In the genomic region with DNA sequence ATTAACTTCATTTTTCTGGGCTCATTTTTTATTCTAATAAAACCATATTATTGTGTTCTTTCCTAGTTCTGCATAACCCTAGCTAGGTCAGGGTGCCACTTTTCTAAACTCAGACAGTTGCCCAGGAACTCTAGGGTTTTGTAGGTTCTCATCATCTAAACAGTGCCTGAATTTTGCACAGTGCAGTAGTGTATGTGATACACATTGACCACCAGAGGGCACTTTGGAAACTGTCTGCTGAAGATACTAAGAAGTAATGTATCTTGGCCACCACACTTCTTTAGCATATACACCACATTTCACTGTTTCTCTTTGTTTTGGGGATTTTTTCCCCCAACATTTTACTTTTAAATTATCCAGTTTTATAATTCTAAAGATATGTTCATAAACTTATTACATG, we compare ENCODE assay signal across 8 mouse cellular contexts. TPM values are rescaled to one million over a fixed set of nuclear protein-coding genes. Genes with fewer than 3 reads are reported as not detected.
DNase-seq lines count a peak whose midpoint lies in the region; ATAC-seq and TF ChIP-seq lines count a peak whose summit lies in the region.

No protein-coding gene starts in this region.

- no peak for DNase-seq in heart, adult 2 months
- no peak for DNase-seq in heart, adult 9 months (ENCODE audit: low spot score in 2 of 2)
- DNase-seq in CD4-positive, CD25-positive, alpha-beta regulatory T cell, adult 2 months (ENCODE audit: low read depth, low spot score): peak; percentile 74
- DNase-seq in lung, postnatal 25 days (ENCODE audit: low spot score): peak; percentile 35
- DNase-seq in adrenal gland, postnatal 4 days (ENCODE audit: low spot score in 2 of 2): no peak
- no peak for DNase-seq in Muller cell, postnatal 12 days (ENCODE audit: inconsistent ontology term)
- DNase-seq in urinary bladder, postnatal 36 days (ENCODE audit: low spot score in 2 of 2): no peak

- H3K27ac ChIP-seq in heart, adult 2 months: no peak overlapping the region

- H3K4me1 ChIP-seq in heart, adult 2 months (ENCODE audit: control insufficient read depth, insufficient read depth, low read length): no peaks in the 10 kb centered on the region

- ATAC-seq in erythroblast, adult 5-6 weeks (replicated peaks; ENCODE audit: low FRiP score, poor library complexity, severe bottlenecking): peak; percentile 81

- H3K4me3 ChIP-seq in heart, adult 2 months: no peak overlapping the region

- no peaks in the 10 kb centered on the region for H3K79me2 ChIP-seq in heart, adult 2 months (replicated peaks; ENCODE audit: control insufficient read depth, insufficient read depth, low read length)

- TF ChIP-seq POLR2A in heart, adult 2 months (IDR thresholded peaks at IDR 0.05; ENCODE audit: insufficient read depth, low read depth, low read length): no peak

- no peaks in the 10 kb centered on the region for H3K36me3 ChIP-seq in heart, adult 2 months (ENCODE audit: control insufficient read depth, insufficient read depth, low read length)

- H3K9ac ChIP-seq in heart, adult 2 months (ENCODE audit: low read depth, low read length): no peak overlapping the region

- H3K27me3 ChIP-seq in heart, adult 2 months (ENCODE audit: control insufficient read depth, insufficient read depth, low read length): no peaks in the 10 kb centered on the region

- intact Hi-C loops in heart, adult 2 months (cut with DNase I): no loop called here

- no peak for TF ChIP-seq EP300 in heart, adult 2 months (IDR thresholded peaks at IDR 0.05; ENCODE audit: insufficient read depth, low read depth, low read length)

- TF ChIP-seq CTCF in heart, adult 2 months (IDR thresholded peaks at IDR 0.05): peak; percentile 85

RNA-seq across cellular contexts. Expression of gene 2610301B20Rik, which starts 22.6 kb away (rescaled TPM):
- total RNA-seq in heart, adult 2 months (2021): 1 to 10 TPM; 5.1 to 7.4 TPM
- polyA plus RNA-seq in heart, adult 2 months (2012; rRNA removed): 5.0 and 10.5 TPM in 2 replicates
- total RNA-seq in erythroblast, adult 5-6 weeks (2015; ENCODE audit: low replicate concordance): 5.6 and 19.8 TPM in 2 replicates
- 0.56 and 3.4 TPM in 2 replicates for total RNA-seq in erythroblast, adult 5-6 weeks (2017; ENCODE audit: low replicate concordance)
- total RNA-seq in adrenal gland, postnatal 4 days (2021): 10 to 100 TPM; 21.5 to 24.5 TPM

Comparison
In these comparisons a context has a peak if more than half of its experiments do, and no peak if none do; other contexts are left out.
1. DNase-seq: peak in CD4-positive, CD25-positive, alpha-beta regulatory T cell, adult 2 months (single experiment) and lung, postnatal 25 days (single experiment); none in heart, adult 2 months (0 of 2), heart, adult 9 months (0 of 2), adrenal gland, postnatal 4 days (0 of 2), Muller cell, postnatal 12 days (single experiment) and urinary bladder, postnatal 36 days (0 of 2).